Mouse (Mus musculus) thymus, postnatal 25 days (tissue): Measurements from ENCODE around the gene Scin.
A peak's percentile ranks its signal among the peaks of the same experiment; 100 is the strongest.
"Not testable (repeated sequence)": the region's sequence is repeated elsewhere in the genome, so short reads cannot be mapped to it uniquely, and the experiment has no call there.

Experiments used
- DNase-seq: peaks from one replicate; pipeline ENCODE4 v3.0.0; 2022

Scin gene

DNA sequence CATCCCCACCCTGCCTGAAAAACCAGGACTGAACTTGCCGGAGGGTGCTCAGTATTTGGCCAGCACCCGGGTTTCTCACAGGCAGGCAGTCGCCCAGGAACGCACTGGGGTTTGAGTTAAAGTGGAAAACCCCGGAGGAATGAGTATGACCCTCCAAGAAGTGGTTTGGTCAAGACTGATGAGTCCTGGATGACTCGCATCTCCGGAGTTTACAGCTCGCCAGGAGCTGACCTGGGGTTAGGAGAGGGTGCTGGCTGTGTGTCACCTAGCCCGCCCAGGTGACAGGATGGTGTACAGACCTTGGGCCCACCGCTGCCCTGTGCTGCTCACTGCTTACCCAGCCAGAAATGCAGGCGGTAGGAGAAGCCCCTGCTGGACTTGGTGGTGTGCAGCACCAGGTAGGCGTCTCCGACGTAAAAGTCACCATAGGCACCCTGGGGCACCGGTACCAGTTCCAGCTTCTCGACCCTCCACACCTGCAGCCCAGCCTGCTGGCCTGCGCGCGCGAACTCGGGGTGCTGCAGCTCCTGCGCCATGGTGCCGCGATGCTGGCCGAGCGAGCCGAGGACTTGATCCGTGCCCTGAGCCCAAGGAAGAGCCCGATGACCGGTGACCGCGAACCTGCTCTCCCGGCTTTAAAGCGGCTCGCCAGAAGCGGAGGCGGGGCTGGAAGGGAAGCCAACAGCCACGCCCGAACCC is at the start of gene Scin:
Gene Scin, minus strand, starts transcription at position 656 of the 699 bp plus-strand sequence.
- no peak for DNase-seq

DNA sequence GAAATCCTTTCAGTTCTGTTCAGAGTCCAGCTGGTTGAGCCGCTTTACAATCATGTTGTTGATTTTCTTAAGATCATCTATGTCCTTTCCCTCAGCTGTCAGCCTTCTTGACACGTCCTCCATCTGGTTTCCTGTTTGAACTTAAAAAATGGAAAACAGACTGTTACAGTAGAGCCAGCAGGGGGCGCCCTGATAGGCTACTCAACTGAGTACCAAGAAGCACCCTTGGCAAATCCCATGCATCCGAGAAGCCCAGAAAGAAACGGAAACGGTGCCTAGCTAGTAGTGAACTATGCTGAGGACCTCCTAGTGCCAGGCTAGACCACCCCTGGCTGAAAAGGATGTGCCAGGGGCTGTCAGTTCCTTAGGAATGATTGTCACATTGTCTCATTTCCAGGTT is 43.1 kb upstream of the Scin start:
- DNase-seq = peak; percentile 52

GRCm38 (mm10) chr12:40176158-40176557 is 42.1 kb upstream of the Scin start:
- no peak for DNase-seq

- DNase-seq = not testable (repeated sequence)
These were observed 41.1 kb upstream of the Scin start for GRCm38 (mm10) chr12:40175171-40175570.

- DNase-seq = no peak
These were observed 37.6 kb upstream of the Scin start for GRCm38 (mm10) chr12:40171637-40172036.

DNA sequence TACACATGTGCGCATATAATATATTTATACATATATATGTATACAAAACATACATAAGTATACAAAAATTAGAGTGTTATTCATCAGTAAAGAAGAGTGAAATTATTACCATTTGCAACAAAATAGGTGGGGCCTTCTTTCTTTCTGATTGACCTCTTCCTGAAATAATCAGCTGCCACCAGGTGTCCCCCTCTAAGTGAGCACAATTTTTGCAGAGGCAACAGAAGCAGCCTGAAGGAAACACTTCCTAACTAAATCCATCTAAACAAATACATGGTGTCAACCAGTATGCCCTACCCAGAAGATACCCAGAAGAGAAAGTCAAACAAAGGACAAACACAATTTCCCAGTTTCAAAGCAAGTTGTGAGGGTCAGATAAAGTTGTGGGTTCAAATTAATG is 35.6 kb upstream of the Scin start:
- peak; percentile 33 for DNase-seq

- no peak for DNase-seq
These were observed 30.6 kb upstream of the Scin start for GRCm38 (mm10) chr12:40164621-40165020.

- DNase-seq = no peak
These were observed 26.7 kb upstream of the Scin start for GRCm38 (mm10) chr12:40160777-40161176.

GRCm38 (mm10) chr12:40154188-40154587 is 20.2 kb upstream of the Scin start:
- no peak for DNase-seq

GRCm38 (mm10) chr12:40152353-40153069 is 18.5 kb upstream of the Scin start:
- no peak for DNase-seq

GRCm38 (mm10) chr12:40147319-40147718 is 13.3 kb upstream of the Scin start:
- no peak for DNase-seq

DNA sequence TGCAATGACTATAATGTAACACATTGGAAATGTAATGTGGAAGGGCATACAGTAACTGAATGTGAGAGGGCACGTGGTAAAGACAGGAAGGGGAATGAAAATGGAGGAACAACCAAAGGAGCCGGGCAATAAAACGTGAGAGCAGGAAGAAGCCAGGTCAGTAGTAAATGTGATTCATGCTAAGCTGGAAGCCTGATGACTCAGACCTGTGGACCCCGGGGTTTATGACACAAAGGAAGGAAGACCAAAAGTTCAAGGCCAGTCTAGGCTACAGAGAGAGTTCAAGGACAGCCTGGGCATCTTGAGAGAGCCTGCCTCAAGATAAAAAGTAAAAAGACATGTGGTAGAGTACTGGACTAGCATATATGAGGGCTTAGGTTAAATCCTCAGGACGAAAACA is 12.5 kb upstream of the Scin start:
- no peak for DNase-seq

GRCm38 (mm10) chr12:40140706-40141105 is 6.7 kb upstream of the Scin start:
- DNase-seq = no peak

DNA sequence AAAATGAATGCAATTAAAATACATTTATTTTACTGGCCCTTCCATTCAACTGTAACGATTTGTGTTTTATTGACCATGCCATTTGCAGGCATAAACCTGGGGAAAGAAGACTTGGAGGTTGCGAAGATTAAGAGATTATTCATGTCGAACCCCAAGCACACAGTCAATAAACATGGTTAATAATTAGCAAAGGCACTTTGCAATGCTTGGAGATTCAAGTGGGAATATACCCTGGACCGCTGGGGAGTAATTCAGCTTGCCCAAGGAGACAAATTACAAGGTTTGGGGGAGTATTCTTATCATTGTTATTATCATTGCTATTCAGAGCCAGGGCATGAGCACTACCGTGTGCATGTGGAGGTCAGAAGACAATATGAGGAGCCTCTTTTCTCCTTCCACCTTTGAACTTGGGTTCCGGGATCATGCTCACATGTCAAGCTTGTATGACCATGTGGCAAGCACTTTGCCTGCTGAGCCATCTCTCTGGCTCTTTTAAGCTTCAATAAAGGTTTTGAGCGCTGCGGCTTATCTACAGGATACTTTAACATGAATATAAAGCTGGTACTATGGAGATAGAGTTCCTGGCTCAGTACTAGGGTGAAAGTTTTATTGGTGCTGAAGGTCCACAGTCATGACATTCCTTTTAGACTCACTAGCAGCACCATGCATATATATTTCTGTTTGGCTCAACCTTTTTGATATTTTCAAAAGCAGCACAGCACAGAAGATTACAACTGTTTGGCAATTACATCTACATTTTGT is 5.6 kb upstream of the Scin start:
- DNase-seq = no peak

DNA sequence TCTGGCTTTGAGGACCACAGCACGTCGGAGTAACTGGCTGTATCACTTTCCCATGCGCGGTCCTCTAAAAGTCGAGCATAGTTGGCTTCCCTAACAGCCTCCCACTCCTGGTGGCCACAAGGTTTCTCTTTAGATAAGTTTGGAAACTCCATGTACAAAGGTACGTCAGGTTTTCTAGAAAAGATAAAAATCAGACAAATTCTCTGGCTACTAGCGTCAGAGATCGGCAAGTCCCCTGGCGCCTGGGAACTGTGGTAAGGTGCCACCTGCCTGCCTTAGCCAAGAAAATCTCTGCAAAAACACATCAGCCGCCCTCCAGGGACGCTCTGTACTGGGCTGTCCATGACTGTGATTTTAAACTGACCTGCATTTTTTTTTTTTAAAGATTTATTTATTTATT is 501 bp upstream of the Scin start:
- DNase-seq = no peak

DNA sequence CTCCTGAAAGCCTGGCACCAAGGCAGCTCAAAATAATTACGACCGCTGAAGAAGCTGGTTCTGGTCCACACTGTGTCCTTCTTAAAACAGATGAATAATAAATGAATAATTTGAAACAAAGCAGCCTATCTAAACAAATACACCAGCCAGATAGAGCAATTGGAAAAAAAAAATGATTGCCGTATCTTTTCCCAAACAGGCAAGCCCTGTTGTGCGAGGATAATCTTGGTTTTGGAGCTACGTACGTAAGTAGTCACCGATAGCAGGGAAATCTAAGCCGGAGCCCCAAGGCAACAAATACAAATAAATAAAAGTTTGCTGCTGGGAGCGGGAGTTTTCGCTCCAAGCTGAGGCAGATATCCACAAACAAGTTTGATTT is 845 bp downstream of the Scin start:
- DNase-seq = no peak

DNA sequence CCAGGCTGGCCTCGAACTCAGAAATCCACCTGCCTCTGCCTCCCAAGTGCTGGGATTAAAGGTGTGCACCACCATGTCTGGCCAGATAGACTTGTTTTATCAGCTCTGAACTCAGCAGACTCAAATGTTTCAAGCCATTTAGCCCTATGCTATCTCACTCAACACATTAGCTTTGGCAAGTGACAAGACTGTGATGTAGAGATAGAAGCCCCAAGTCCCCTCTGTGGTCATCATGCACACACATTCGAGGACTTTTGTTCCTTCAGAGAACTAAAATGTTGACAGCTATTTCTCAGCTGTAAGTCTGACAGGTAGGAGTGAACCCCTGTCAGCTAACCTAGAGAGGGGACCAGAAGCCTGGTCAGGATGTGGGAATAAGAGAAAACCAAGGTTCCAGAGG is 15.2 kb downstream of the Scin start:
- no peak for DNase-seq

DNA sequence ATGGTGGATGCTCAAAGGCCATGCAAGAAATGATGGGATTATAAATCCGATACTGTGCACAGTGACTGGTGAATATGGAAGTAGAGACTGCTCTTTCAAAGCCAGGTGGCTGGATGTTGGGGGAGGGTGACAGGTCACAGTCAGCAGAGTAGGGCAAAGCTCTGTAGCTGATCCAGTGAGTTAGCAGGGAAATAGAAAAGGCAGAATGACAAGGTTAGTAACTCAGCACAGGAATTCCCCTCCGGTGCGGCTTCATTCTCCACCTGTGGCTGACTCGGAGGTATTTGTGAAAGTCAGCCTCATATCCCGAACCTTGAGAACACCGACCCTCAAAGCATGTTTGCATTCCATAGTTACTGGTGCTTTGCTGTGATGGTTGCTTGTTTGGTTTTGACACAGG is 17.0 kb downstream of the Scin start:
- DNase-seq = no peak

GRCm38 (mm10) chr12:40116214-40116613 is 17.8 kb downstream of the Scin start:
- DNase-seq = no peak

GRCm38 (mm10) chr12:40114883-40115282 is 19.1 kb downstream of the Scin start:
- no peak for DNase-seq

DNA sequence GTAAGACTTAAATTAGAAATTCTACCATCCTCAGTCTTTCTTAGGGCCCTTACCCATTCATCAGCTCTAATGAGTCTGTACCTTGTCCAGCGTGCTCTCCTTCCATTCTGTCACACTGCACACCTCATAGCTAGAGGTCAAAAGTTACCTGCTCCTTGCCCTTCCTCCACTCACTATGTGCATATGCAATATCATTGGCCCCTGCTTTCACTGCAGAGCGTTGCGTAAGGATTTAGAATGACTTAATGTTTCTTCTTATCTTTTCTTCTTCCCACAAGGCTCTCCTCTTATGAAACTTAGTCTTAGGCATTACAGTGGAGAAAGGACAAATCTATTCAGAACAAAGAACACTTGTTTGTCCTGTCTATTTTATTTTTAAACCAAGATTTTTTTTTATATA is 20.0 kb downstream of the Scin start:
- no peak for DNase-seq

- DNase-seq = no peak
These were observed 20.4 kb downstream of the Scin start for GRCm38 (mm10) chr12:40113605-40114004.

- no peak for DNase-seq
These were observed 24.8 kb downstream of the Scin start for GRCm38 (mm10) chr12:40109227-40109626.

DNA sequence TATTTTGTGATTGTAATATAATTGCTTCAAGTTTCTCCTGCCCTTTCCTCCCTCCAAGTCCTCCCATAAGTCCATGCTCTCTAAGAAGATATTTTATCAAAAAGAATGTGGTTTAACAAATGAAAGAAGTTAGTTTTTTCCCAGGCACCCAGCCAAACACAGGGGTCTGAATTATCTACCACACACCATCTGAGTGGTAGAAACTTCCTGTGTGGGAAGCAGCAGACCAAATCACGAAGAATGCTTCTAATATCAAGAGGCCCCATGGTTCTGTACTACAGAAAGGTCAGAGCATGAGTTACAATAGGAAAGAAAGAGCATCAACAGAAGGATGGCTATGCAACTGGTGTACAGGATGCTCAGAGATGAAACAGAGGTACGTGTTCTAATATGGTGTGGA is 25.9 kb downstream of the Scin start:
- no peak for DNase-seq
